Mouse (Mus musculus) kidney, adult 8-10 months (tissue): ENCODE data around the gene Apoc3.

Experiments used
- DNase-seq, 2 experiments: peaks; one replicate each; pipeline ENCODE4 v3.0.0; 2022

Gene Apoc3

GRCm38 (mm10) chr9:46229573-46230449, 5.6 kb downstream of the Apoc3 start:
- peak; percentile 90 to 91 for DNase-seq

- no peak for DNase-seq
Observed at GRCm38 (mm10) chr9:46228491-46228890, 6.9 kb downstream of the Apoc3 start, which contains the start of gene Apoa1. TSS of gene Apoa1 (plus strand) at chr9:46228580.

GRCm38 (mm10) chr9:46227064-46227614, 8.3 kb downstream of the Apoc3 start:
- no peak for DNase-seq

- DNase-seq = peak in 1 of 2 experiments; percentile 41
Observed at GRCm38 (mm10) chr9:46224945-46225660, 10.3 kb downstream of the Apoc3 start.

- no peak for DNase-seq
Observed at GRCm38 (mm10) chr9:46224101-46224500, 11.3 kb downstream of the Apoc3 start.

- peak in 1 of 2 experiments; percentile 25 for DNase-seq
Observed at GRCm38 (mm10) chr9:46223090-46223489, 12.3 kb downstream of the Apoc3 start.

- DNase-seq = no peak
Observed at GRCm38 (mm10) chr9:46218176-46218575, 17.3 kb downstream of the Apoc3 start.

GRCm38 (mm10) chr9:46216744-46217470, 18.5 kb downstream of the Apoc3 start:
- no peak for DNase-seq

- peak in 1 of 2 experiments; percentile 41 for DNase-seq
Observed at GRCm38 (mm10) chr9:46215338-46216322, 19.8 kb downstream of the Apoc3 start.

GRCm38 (mm10) chr9:46214946-46215337, 20.5 kb downstream of the Apoc3 start:
- no peak for DNase-seq

GRCm38 (mm10) chr9:46214276-46214675, 21.2 kb downstream of the Apoc3 start:
- no peak for DNase-seq

- no peak for DNase-seq
Observed at GRCm38 (mm10) chr9:46210473-46210872, 25.0 kb downstream of the Apoc3 start.

GRCm38 (mm10) chr9:46208401-46208974, 26.9 kb downstream of the Apoc3 start:
- DNase-seq = no peak

- no peak for DNase-seq
Observed at GRCm38 (mm10) chr9:46207501-46207869, 28.0 kb downstream of the Apoc3 start.

GRCm38 (mm10) chr9:46206834-46207500, 28.5 kb downstream of the Apoc3 start:
- DNase-seq = peak; percentile 80 to 81

- no peak for DNase-seq
Observed at GRCm38 (mm10) chr9:46199609-46200008, 35.8 kb downstream of the Apoc3 start.

- no peak for DNase-seq
Observed at GRCm38 (mm10) chr9:46198936-46199335, 36.5 kb downstream of the Apoc3 start.

GRCm38 (mm10) chr9:46198461-46198860, 37.0 kb downstream of the Apoc3 start:
- DNase-seq = no peak

GRCm38 (mm10) chr9:46196699-46197169, 38.7 kb downstream of the Apoc3 start:
- no peak for DNase-seq

GRCm38 (mm10) chr9:46194809-46195208, 40.6 kb downstream of the Apoc3 start:
- no peak for DNase-seq

- DNase-seq = no peak
Observed at GRCm38 (mm10) chr9:46192642-46193041, 42.8 kb downstream of the Apoc3 start.
